Mouse (Mus musculus) embryo, embryonic 10.5 days (tissue): ENCODE results near the gene Garnl3.
A peak's percentile ranks its signal among the peaks of the same experiment; 100 is the strongest.
"Not testable (repeated sequence)": the region's sequence is repeated elsewhere in the genome, so short reads cannot be mapped to it uniquely, and the experiment has no call there.

ENCODE experiments used
- DNase-seq: peaks from one replicate; pipeline ENCODE4 v3.0.0-alpha.2; 2015; ENCODE audit warnings: low spot score

Garnl3 gene

DNA sequence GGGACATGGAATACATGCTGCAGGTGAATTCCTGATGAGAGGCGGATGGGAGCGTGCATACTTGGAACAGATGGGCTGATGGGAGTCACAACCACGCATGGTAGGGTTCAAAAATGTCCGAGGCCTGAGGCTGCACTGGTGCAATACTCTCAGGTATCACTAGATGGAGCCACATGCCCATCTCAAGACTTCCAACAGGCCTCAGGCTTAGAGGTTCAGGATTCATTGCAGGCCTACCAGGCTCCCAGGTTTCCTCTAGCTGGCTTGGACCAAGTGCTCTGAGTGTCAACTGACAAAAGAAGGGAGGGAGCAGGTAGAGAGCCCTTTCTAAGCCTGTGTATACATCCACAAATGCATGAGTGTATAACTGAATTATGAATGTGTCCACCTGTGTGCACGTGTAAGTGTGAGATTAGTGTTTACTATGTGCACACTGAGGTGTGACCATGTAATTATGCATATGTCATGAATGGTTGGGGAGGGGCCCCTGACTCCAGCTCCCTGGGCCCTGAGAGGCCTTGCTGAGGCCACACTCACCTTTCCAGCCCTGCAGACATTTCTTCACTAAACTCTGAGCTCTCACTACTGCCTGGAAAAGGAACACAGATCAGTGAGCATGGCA lies 23.4 kb upstream of the Garnl3 start:
- peak; percentile 89 for DNase-seq

DNA sequence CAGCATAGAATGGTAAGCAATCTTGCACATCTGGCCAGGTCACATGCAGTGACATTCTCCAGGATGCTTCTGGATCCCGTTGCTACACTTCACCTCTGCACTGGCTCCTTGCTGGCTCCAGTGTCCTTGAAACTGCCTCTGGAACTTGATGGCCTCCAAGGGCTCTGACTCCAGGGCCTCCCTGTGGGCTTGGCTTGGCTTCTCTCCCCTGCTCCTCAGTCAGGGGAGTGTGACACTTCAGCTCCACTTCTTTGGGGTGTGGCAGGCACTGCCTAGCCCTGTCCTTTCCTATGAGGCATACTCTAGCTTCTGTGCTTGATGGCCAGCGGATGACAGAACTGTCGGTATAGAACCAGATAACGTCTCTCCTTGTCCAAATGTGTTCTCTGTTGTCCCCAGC lies 15.5 kb upstream of the Garnl3 start:
- no peak for DNase-seq

- no peak for DNase-seq
Observed at GRCm38 (mm10) chr2:33143292-33143691, 11.8 kb upstream of the Garnl3 start.

GRCm38 (mm10) chr2:33138491-33138890 lies 7.0 kb upstream of the Garnl3 start:
- no peak for DNase-seq

DNA sequence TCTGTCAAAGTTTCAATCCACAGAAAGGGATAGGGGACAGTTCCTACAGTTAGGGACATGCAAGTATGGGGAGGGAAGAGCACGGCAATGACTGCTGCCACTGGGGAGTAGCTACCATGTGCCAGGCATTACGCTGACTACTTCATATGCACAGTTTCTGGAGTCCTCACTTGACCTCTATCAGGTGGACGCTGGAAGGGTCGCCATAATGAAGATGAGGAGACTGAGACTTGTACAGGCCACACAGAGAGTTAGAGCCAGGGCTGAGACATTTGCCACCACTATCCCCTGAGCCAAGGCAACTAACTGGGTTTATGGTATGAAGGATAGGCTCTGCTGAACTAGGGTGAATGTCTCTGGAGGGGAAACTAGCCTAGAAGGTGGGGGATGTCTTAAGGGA lies 6.3 kb upstream of the Garnl3 start:
- DNase-seq = no peak

GRCm38 (mm10) chr2:33137244-33137643 lies 5.8 kb upstream of the Garnl3 start:
- DNase-seq = no peak

DNA sequence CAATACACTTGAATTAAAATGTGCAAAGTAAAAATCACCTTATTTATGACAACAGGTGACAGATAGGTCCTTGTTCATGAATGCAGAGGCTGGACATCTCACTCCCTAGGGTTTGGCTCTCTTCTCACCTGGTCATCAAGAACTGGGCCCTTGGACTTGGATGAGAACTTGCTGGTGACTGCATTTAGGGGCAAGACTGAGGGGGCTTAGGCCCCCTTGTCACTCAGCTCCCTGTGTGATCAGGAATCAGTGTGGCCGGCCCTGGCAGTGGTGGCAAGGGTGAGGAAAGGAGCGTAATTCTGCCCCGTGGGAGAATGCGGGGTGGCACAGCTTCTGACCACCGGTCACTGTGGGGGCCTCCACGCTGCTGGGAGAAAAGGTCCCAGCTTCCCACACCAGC lies 4.9 kb upstream of the Garnl3 start:
- no peak for DNase-seq

DNA sequence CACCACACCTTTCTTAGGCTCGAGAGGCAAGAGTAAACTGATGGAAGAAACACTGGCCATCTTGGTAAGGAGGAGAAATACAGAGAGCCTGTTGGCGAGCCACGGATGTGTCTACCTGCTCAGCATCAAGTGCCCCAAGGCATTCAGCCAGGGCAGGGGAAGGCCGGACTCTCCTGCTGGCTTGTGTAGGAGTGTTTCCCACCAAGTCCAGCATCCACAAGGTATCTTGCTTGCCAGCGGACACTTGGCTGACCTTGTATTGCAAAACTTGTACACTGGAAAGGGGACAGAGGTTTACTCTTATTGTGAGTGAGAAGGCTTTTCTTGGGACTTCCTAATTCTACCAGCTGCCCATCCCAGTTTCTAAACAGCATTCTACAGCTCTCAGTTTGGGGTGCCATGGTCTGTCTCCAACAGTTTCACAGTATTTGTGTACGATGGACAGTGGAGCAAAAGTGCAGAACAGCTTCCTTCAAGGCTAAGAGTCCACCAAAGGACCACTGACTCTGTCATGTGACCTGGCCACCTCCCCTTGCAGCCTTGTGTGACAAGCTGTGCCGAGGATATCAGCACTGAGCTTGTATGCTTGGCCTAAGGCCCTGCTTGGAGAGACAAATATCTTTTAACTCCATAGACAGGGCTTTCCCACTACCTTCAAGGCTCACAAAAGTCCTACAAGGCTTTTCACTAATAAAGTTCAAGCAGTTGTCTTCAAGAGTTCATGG lies 3.5 kb upstream of the Garnl3 start:
- no peak for DNase-seq

GRCm38 (mm10) chr2:33132306-33132705 lies 852 bp upstream of the Garnl3 start:
- DNase-seq = no peak

GRCm38 (mm10) chr2:33130526-33131483 lies 649 bp downstream of the Garnl3 start:
- DNase-seq = peak; percentile 99

GRCm38 (mm10) chr2:33130141-33130525 lies 1.3 kb downstream of the Garnl3 start:
- no peak for DNase-seq

GRCm38 (mm10) chr2:33129696-33130095 lies 1.8 kb downstream of the Garnl3 start:
- peak; percentile 13 for DNase-seq

GRCm38 (mm10) chr2:33129005-33129404 lies 2.4 kb downstream of the Garnl3 start:
- DNase-seq = no peak

DNA sequence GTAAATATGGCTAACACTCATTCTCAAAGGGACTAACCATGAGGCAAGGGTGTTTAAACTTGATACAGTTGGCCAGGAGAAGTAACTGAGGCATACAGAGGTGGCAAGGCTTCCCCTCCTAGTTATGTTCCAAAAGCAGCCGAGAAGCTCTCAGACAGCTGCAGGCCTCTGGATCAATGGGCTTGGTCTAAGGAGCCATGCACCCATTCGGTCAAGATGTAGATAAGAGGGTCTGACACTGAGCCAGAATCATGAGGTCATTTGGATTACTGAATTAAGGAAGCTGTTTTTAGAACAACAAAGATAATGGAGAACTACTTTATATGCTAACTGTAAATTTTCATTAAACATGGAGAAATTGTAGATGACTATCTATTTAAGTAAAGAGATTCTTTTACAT lies 4.2 kb downstream of the Garnl3 start:
- no peak for DNase-seq

DNA sequence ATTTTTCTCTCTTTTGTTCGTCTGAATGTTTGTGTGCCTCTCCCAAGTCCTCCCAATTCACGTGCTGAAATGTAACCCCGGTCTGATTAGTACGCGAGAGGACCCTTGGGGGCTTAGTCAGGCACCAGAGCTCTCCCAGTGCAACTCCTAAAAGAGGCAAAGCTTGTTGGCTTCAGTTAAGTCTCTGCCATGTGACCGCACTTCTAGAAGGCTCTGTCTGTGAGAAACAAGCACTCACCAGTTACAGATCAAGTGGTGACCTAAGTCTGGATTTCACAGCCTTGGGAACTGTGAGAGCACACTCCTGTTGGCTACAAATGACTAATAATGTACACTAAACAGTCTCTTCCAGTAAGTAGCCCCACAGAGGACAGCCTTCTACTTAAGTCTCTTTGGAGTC lies 8.6 kb downstream of the Garnl3 start:
- DNase-seq = no peak

DNA sequence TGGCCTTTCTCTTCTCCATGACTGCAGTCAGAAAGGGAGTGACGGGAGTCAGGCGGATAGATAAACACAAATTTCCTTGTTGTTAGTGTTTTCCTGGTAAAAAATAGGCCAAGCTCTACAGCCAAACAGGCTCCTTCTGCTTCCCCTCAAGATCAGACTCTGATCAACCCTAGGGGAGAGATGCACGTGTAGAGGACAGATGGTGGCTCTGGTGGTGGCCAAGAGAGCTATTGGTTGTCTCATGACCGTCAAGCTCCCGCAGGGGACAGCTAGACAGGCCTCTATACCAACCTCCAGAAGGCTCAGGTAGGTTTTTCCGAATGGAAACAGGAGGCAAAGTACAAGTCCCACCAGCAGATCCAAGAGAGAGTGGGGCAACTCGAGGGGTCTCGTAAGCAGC lies 30.9 kb downstream of the Garnl3 start:
- no peak for DNase-seq

DNA sequence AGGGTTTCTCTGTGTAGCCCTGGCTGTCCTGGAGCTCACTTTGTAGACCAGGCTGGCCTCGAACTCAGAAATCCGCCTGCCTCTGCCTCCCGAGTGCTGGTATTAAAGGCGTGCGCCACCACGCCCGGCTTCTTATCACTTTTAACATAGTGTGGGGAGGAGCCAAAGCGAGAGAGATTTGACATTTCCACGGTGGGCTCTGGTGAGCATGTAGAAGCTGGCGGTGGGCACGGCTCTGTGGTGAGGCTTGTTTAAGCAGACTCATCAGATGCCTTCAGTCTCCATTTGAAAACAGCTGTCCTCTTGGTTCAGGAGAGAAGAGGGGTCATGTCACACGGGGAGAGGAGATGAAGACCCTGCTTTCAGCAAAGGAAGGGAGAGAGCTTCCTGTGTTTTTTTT lies 34.1 kb downstream of the Garnl3 start:
- not testable (repeated sequence) for DNase-seq

DNA sequence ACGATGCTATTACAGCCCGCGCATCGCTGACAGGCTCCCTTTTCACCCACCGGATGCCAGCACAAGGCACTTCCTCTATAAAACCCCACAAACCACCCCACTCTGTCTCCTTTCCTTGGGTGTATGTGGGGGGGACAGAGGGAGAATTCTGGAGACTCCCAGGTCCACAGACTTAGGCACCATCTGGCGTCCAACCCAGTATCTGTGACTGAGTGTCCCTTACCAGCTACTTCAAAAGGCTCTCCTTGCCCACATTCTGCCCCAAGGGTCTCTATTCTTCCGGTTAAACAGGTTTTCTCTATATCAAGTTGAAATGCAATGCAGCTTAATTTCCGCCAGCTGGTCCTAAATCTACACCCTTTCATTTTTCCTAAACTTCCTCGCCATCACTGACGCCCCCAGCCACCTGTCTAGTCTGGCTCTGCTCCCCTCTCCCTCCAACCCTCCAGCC lies 36.2 kb downstream of the Garnl3 start:
- DNase-seq = peak; percentile 12

- DNase-seq = no peak
Observed at GRCm38 (mm10) chr2:33090620-33091520, 40.6 kb downstream of the Garnl3 start.

- DNase-seq = not testable (repeated sequence)
Observed at GRCm38 (mm10) chr2:33090033-33090400, 41.4 kb downstream of the Garnl3 start.

DNA sequence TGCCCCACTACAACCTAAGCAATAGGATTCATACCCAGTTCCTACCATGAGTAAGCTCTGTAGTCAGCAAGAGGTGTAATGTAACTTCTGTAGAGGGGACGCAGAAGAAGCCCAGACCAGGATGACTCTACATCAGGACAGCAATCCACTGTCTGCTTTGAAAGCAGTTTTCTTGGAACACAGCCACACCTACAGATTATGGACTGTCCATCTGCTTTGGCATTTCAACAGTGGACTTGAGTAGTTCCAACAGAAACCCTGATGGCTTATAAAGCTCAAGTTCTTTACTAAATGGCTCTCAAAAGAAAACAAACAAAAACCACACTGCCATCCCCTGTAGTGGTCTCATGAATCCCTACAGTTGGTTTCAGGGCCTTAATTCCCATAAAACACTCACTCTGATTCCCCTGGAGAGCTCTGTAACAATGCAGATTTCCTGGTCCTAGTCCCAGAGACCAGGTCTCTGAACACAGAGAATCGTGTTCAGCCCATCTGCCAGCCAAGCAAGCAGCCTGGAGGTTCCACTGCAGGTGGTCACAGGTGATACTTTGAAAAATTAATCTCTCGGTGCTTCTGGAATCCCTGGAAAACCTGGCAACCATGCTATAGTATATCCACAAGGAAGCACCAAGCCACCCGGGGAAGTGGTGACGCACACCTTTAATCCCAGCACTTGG lies 42.0 kb downstream of the Garnl3 start:
- DNase-seq = no peak
